Mouse (Mus musculus): ENCODE measurements around the gene Gm20388. TPM values are rescaled to one million over a fixed set of nuclear protein-coding genes. Genes with fewer than 3 reads are reported as not detected.

Gene Gm20388
- polyA plus RNA-seq, 1 experiment from 2014 or later, result not detected

DNA sequence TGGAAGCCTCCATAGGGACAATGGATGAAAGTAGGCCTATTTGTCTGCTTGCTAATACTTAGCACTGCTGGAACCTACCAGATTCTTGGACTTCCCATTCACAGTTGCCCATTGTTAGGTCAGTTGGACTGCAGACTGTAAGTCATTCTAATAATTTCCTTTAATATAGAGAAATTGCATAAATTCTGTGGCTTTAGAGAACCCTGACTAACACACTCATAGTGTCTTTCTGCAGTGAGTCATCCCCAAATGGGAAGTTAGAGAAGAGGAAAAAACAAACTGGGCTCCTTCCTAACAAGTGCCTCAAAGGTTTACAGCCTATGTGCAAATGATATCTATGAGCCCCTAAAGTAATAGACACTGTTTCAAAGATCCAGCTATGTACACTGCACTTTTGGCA lies 3023.3 kb downstream of the Gm20388 start:
- no peaks in the 10 kb centered on the region for H3K27me3 ChIP-seq (ENCODE audit: control insufficient read depth, insufficient read depth, low read depth, low read length)
- no peaks in the 10 kb centered on the region for H3K9me3 ChIP-seq (ENCODE audit: control insufficient read depth, low read length)
- peaks cover 33% of the 10 kb centered on the region; the same call in 1 of the 2 replicates for H3K4me1 ChIP-seq (replicated peaks; ENCODE audit: control insufficient read depth, insufficient read depth, low read length)
- ATAC-seq (ENCODE audit: low read depth), result no peak
- H3K27ac ChIP-seq (ENCODE audit: low read length), result no peak overlapping the region
- no peak overlapping the region for H3K4me2 ChIP-seq (ENCODE audit: low read depth, low read length)
- H3K4me3 ChIP-seq (ENCODE audit: low read length), result no peak overlapping the region
- no peak overlapping the region for H3K9ac ChIP-seq (ENCODE audit: low read length)
- H3K36me3 ChIP-seq (ENCODE audit: control insufficient read depth, insufficient read depth, low read length), result no peaks in the 10 kb centered on the region

DNA sequence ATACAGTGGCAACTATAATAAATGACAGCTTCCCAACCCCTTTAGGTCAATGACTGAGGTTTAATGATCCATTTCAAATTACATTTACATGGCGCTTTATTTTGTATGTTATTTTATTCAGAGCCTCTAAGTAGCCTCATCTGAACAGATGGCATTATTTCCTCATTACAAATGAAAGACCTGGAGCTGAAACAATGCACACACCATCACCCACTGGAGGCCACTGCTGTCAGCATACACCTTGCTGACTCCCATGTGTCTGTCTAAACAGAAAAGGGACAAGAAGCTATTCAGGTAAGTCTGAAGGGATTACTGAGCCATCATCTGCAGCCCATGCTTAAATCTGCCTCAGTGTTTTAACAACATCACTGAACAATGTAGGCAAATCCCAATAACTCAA lies 3024.5 kb downstream of the Gm20388 start:
- ATAC-seq (ENCODE audit: low read depth), result no peak

DNA sequence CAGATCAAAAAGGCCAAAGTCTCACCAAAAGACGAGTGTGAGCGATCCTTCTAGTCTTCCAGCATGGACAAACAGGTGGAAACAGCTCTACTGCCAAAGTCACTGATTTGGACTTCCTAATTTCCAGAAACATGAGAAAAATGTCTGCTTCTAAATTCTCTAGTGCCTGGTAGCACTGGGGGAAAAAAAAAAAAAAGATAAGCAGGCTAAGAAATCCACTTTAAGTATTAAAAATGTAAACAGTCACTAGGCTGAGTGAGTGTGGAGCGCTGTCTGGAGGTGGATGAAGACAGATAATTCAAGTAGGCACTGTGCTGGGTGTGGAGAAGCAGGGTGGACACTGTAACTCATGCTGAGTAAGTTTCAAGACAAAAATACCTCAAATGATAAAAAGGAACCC lies 3025.3 kb downstream of the Gm20388 start:
- no peak for ATAC-seq (ENCODE audit: low read depth)
- WGBS, result 44% methylated on average over 3 of the region's 3 CpGs
- peaks cover 33% of the 10 kb centered on the region; the same call in 1 of the 2 replicates for H3K4me1 ChIP-seq (replicated peaks; ENCODE audit: control insufficient read depth, insufficient read depth, low read length)

More for the DNA sequence above, 3024.5 kb downstream of the Gm20388 start:
- H3K27me3 ChIP-seq (ENCODE audit: control insufficient read depth, insufficient read depth, low read depth, low read length), result no peaks in the 10 kb centered on the region
- 89% methylated on average over 1 of the region's 1 CpGs for WGBS
- H3K36me3 ChIP-seq (ENCODE audit: control insufficient read depth, insufficient read depth, low read length), result no peaks in the 10 kb centered on the region
- H3K27ac ChIP-seq (ENCODE audit: low read length), result no peak overlapping the region
- peaks cover 33% of the 10 kb centered on the region; the same call in 1 of the 2 replicates for H3K4me1 ChIP-seq (replicated peaks; ENCODE audit: control insufficient read depth, insufficient read depth, low read length)
- H3K9me3 ChIP-seq (ENCODE audit: control insufficient read depth, low read length), result no peaks in the 10 kb centered on the region
- no peak overlapping the region for H3K9ac ChIP-seq (ENCODE audit: low read length)
- H3K4me2 ChIP-seq (ENCODE audit: low read depth, low read length), result no peak overlapping the region
- H3K4me3 ChIP-seq (ENCODE audit: low read length), result no peak overlapping the region

DNA sequence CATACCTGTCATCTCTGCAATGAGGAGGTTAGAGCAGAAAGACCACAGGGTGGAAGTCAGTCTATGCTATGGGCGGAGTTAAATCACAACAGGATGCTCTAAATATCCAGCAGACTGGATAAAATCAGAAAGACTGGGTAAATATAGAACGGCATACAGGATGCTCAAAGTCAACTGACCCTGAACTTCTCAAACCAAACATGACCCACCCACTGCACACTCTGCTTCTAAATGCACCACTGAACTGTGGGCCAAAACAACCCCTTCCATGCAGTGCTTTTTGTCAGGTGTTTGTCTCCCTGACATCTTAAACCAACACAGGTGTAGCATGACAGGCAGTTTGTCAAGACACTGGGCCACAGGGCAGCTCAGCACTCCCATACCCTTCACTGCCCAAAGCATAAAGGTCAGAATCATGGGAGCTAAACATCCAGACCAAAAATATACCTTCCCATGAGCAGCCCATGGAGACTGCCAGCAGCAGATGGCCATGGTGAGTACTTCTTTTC lies 3027.0 kb downstream of the Gm20388 start:
- Histone ChIP-seq H3K4me3 (ENCODE audit: low read length) (no peak overlapping the region), H3K9ac (ENCODE audit: low read length) (no peak overlapping the region), H3K36me3 (ENCODE audit: control insufficient read depth, insufficient read depth, low read length) (no peaks in the 10 kb centered on the region), H3K27ac (ENCODE audit: low read length) (no peak overlapping the region), H3K4me1 (replicated peaks; ENCODE audit: control insufficient read depth, insufficient read depth, low read length) (peaks cover 32% of the 10 kb centered on the region; the same call in 1 of the 2 replicates), H3K4me2 (ENCODE audit: low read depth, low read length) (no peak overlapping the region), H3K9me3 (ENCODE audit: control insufficient read depth, low read length) (no peaks in the 10 kb centered on the region), H3K27me3 (ENCODE audit: control insufficient read depth, insufficient read depth, low read depth, low read length) (no peaks in the 10 kb centered on the region)
- 0 out of 2 replicates have a peak, but pooled peaks have one; percentile 31 for ATAC-seq (ENCODE audit: low read depth)
- WGBS, result 59% methylated on average over 2 of the region's 2 CpGs

More for the DNA sequence above, 3025.3 kb downstream of the Gm20388 start:
- Histone ChIP-seq H3K27me3 (ENCODE audit: control insufficient read depth, insufficient read depth, low read depth, low read length) (no peaks in the 10 kb centered on the region), H3K9me3 (ENCODE audit: control insufficient read depth, low read length) (no peaks in the 10 kb centered on the region), H3K27ac (ENCODE audit: low read length) (no peak overlapping the region), H3K4me3 (ENCODE audit: low read length) (no peak overlapping the region), H3K9ac (ENCODE audit: low read length) (no peak overlapping the region), H3K4me2 (ENCODE audit: low read depth, low read length) (no peak overlapping the region), H3K36me3 (ENCODE audit: control insufficient read depth, insufficient read depth, low read length) (no peaks in the 10 kb centered on the region)

DNA sequence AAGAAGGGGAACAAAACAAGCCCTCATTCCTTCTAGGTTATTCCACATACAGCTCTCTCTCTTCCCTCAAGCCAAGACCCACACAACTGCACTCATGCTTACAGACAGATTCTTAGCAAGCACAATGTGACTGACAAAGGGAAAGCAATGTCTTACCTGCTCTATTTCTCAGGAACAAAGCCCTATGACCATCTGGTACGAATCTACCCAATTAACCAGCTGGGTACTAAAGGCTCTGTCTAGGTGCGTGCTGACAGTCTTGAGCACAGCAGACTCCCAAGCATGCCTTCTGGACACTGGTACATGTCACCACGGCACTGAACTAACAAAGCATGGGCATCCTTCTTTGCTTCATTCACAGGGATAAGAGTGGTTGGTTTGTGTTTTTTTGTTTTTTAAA lies 3027.5 kb downstream of the Gm20388 start:
- H3K9me3 ChIP-seq (ENCODE audit: control insufficient read depth, low read length), result no peaks in the 10 kb centered on the region
- peaks cover 30% of the 10 kb centered on the region; the same call in 1 of the 2 replicates for H3K4me1 ChIP-seq (replicated peaks; ENCODE audit: control insufficient read depth, insufficient read depth, low read length)
- H3K36me3 ChIP-seq (ENCODE audit: control insufficient read depth, insufficient read depth, low read length), result no peaks in the 10 kb centered on the region
- H3K27me3 ChIP-seq (ENCODE audit: control insufficient read depth, insufficient read depth, low read depth, low read length), result no peaks in the 10 kb centered on the region
- no peak overlapping the region for H3K4me2 ChIP-seq (ENCODE audit: low read depth, low read length)
- 77% methylated on average over 3 of the region's 3 CpGs for WGBS
- no peak overlapping the region for H3K9ac ChIP-seq (ENCODE audit: low read length)
- no peak overlapping the region for H3K4me3 ChIP-seq (ENCODE audit: low read length)
- no peak for ATAC-seq (ENCODE audit: low read depth)
- no peak overlapping the region; the same call in 1 of the 2 replicates for H3K27ac ChIP-seq (ENCODE audit: low read length)

DNA sequence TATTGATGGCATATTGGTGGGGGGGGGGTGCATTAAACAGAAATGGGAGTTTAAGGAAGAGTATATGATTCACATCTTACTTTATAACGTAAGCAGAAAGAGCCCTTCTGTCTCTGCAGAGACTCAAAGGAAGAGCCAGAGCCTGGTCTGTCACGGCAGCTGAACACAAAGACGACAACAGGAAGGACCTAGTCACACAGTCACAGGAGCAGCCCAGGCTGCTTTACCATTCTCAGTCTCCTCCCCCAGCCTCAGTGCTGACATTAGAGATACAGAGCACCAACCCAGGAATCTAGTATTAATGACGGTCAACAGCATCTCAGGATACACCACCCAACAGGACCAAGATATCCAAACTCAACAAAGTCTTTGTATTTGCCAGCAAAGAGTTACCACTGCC lies 3027.9 kb downstream of the Gm20388 start:
- H3K4me1 ChIP-seq (replicated peaks; ENCODE audit: control insufficient read depth, insufficient read depth, low read length), result peaks cover 30% of the 10 kb centered on the region; the same call in 1 of the 2 replicates
- no peak overlapping the region for H3K27ac ChIP-seq (ENCODE audit: low read length)
- no peaks in the 10 kb centered on the region for H3K36me3 ChIP-seq (ENCODE audit: control insufficient read depth, insufficient read depth, low read length)
- 0 out of 2 replicates have a peak, but pooled peaks have one; percentile 36 for ATAC-seq (ENCODE audit: low read depth)
- H3K4me2 ChIP-seq (ENCODE audit: low read depth, low read length), result no peak overlapping the region
- no peaks in the 10 kb centered on the region for H3K27me3 ChIP-seq (ENCODE audit: control insufficient read depth, insufficient read depth, low read depth, low read length)
- H3K4me3 ChIP-seq (ENCODE audit: low read length), result no peak overlapping the region
- H3K9ac ChIP-seq (ENCODE audit: low read length), result no peak overlapping the region
- 44% methylated on average over 4 of the region's 4 CpGs for WGBS
- H3K9me3 ChIP-seq (ENCODE audit: control insufficient read depth, low read length), result no peaks in the 10 kb centered on the region

DNA sequence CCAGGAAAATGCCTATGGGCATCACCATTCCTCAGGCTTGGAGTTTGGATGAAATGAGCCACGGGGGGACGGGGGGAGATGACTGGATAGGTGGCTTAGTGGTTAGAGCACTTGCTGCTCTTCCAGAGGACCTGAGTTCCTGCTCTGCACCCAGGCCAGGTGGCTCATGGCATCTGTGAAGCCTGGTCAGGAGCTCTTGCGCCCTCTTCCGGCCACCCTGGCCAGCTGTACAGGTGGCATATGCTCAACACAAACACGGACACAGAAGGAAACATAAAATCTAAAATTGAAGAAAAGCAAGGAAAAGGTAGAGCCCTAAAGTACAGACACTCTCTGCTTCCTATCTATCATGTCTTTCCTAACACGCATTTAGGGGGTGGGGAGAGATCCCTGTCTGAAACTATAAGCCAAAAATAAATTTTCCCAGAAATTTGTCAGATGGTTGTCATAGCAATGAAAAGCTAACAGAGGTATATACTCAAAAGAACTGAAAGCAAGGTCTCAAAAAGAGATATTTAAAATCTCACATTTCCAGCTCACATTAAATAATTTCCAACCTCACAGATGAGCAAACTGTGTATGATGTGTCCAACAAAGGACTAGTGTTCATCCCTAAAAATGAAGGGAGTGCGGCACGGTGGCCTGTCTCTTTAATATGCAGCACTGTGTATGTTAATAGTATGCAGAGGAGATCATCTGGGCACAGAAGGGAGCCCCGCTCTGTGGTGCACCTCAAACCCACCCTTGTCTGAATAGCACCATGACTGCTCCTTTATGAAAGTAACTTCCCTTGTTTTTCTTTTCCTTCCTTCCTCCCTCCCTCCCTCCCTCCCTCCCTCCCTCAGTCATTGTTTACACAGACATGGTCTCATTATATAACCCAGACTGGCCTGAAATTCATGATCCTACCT lies 3032.4 kb downstream of the Gm20388 start:
- no peaks in the 10 kb centered on the region for H3K9me3 ChIP-seq (ENCODE audit: control insufficient read depth, low read length)
- no peak overlapping the region for H3K27ac ChIP-seq (ENCODE audit: low read length)
- ATAC-seq (ENCODE audit: low read depth), result no peak
- no peak overlapping the region for H3K4me3 ChIP-seq (ENCODE audit: low read length)
- H3K4me2 ChIP-seq (ENCODE audit: low read depth, low read length), result no peak overlapping the region
- no peaks in the 10 kb centered on the region for H3K27me3 ChIP-seq (ENCODE audit: control insufficient read depth, insufficient read depth, low read depth, low read length)
- peaks cover 8% of the 10 kb centered on the region; the same call in 1 of the 2 replicates for H3K4me1 ChIP-seq (replicated peaks; ENCODE audit: control insufficient read depth, insufficient read depth, low read length)
- 75% methylated on average over 9 of the region's 9 CpGs for WGBS
- no peak overlapping the region for H3K9ac ChIP-seq (ENCODE audit: low read length)
- no peaks in the 10 kb centered on the region for H3K36me3 ChIP-seq (ENCODE audit: control insufficient read depth, insufficient read depth, low read length)

DNA sequence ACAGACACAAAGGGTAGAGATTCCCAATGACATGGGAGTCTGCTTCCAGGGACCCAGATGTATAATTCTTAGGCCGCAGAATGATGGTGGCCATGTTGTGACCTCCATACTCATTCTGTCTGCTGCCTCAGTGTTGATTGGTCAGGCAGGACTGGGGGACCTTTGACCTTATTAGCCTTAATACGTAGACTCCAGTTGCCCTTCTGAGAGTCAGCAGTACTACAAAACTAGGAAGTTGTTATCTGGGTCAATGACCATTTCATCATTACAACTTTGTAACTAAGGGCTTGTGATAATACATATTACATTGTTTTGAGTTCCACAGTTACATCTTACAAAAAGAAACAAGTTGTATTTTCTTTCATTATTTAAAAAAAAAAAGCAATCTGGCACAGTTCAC lies 3035.1 kb downstream of the Gm20388 start:
- H3K27ac ChIP-seq (ENCODE audit: low read length), result no peak overlapping the region
- H3K4me3 ChIP-seq (ENCODE audit: low read length), result no peak overlapping the region
- no peak overlapping the region for H3K9ac ChIP-seq (ENCODE audit: low read length)
- H3K36me3 ChIP-seq (ENCODE audit: control insufficient read depth, insufficient read depth, low read length), result no peaks in the 10 kb centered on the region
- H3K9me3 ChIP-seq (ENCODE audit: control insufficient read depth, low read length), result no peaks in the 10 kb centered on the region
- H3K4me2 ChIP-seq (ENCODE audit: low read depth, low read length), result no peak overlapping the region
- peaks cover 13% of the 10 kb centered on the region for H3K4me1 ChIP-seq (replicated peaks; ENCODE audit: control insufficient read depth, insufficient read depth, low read length)
- 80% methylated on average over 2 of the region's 2 CpGs for WGBS
- ATAC-seq (ENCODE audit: low read depth), result no peak
- H3K27me3 ChIP-seq (ENCODE audit: control insufficient read depth, insufficient read depth, low read depth, low read length), result no peaks in the 10 kb centered on the region

DNA sequence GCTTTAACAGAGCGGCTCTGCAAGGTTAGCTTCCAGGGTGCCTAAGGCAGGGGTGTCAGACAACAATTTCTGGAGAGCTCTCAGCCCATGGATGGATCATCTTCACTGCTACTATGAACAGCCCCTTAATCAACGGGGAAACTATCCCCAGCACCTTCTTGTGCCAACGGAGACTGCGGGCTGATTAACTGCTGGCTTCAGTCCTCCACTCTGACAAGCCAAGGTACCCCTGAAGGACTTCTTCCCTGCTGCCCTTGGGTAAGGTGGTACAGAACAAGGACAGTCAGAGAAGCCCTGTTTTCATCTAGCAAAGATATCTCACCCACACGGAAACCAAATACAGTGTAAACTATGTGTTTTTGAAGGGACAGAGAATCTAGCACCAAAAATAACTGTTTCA lies 3039.1 kb downstream of the Gm20388 start:
- 64% methylated on average over 5 of the region's 5 CpGs for WGBS
- Histone ChIP-seq H3K9me3 (ENCODE audit: control insufficient read depth, low read length) (no peaks in the 10 kb centered on the region), H3K4me2 (ENCODE audit: low read depth, low read length) (no peak overlapping the region), H3K4me3 (ENCODE audit: low read length) (no peak overlapping the region), H3K9ac (ENCODE audit: low read length) (no peak overlapping the region), H3K27ac (ENCODE audit: low read length) (no peak overlapping the region), H3K4me1 (replicated peaks; ENCODE audit: control insufficient read depth, insufficient read depth, low read length) (peaks cover 13% of the 10 kb centered on the region), H3K36me3 (ENCODE audit: control insufficient read depth, insufficient read depth, low read length) (no peaks in the 10 kb centered on the region), H3K27me3 (ENCODE audit: control insufficient read depth, insufficient read depth, low read depth, low read length) (no peaks in the 10 kb centered on the region)
- no peak for ATAC-seq (ENCODE audit: low read depth)
